In the genomic region with DNA sequence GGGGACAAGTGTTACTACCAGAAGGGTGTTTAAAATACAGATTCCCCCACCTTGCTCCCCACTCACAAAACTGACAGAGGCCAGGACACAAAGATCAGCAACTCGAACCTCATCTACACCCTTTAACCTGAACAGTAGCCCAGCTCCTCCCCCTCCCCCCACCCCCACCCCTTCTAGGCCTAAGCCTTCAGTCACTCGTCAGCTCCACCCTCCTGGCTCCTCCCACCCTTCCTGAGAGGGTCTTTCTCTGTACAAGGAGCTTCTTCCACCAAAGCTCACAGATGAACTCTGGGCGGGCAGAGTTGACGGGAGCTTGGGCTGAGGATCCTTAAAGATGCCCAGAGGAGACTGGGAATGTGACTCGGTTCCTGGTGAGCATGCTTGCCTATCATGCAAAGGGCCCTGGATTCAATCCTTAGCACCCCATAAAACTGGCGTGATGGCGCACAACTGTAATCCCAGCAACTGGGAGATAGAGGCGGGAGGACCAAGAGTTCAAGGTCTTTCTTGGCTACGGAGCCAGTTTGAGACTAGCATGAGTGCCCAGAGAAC, we compare ENCODE assay signal across 12 mouse cellular contexts. TPM values are rescaled to one million over a fixed set of nuclear protein-coding genes. Genes with fewer than 3 reads are reported as not detected.
DNase-seq lines count a peak whose midpoint lies in the region; ATAC-seq and TF ChIP-seq lines count a peak whose summit lies in the region.
"Had no signal": no experiment of that assay in that cellular context is flagged by ENCODE, and none has a peak within 500 bp of the region (broad histone marks: within the 10 kb centered on the region; RNA-seq: fewer than 3 reads in every experiment).

No protein-coding gene starts in this region.

- ATAC-seq in hindbrain, embryonic 12.5 days (ENCODE audit: low FRiP score) = no peak
- no peak for ATAC-seq in hindbrain, postnatal 0 days
- ATAC-seq in forebrain, embryonic 14.5 days = no peak
- ATAC-seq in midbrain, embryonic 13.5 days = no peak

- peaks cover 87% of the 10 kb centered on the region for H3K4me1 ChIP-seq in hindbrain, embryonic 12.5 days
- H3K4me1 ChIP-seq in hindbrain, postnatal 0 days (ENCODE audit: insufficient read depth, low read length) = peaks cover 31% of the 10 kb centered on the region
- peaks cover 54% of the 10 kb centered on the region for H3K4me1 ChIP-seq in forebrain, embryonic 14.5 days (ENCODE audit: control insufficient read depth, insufficient read depth, low read length)
- H3K4me1 ChIP-seq in midbrain, embryonic 13.5 days (replicated peaks) = peaks cover 90% of the 10 kb centered on the region

- no peaks in the 10 kb centered on the region for H3K27me3 ChIP-seq in hindbrain, embryonic 12.5 days
- H3K27me3 ChIP-seq in hindbrain, postnatal 0 days (ENCODE audit: insufficient read depth, low read length) = no peaks in the 10 kb centered on the region
- H3K27me3 ChIP-seq in forebrain, embryonic 14.5 days (replicated peaks; ENCODE audit: control insufficient read depth, insufficient read depth, low read length) = no peaks in the 10 kb centered on the region
- no peaks in the 10 kb centered on the region for H3K27me3 ChIP-seq in midbrain, embryonic 13.5 days

- no peak overlapping the region for H3K27ac ChIP-seq in hindbrain, embryonic 12.5 days
- H3K27ac ChIP-seq in hindbrain, postnatal 0 days = no peak overlapping the region
- no peak overlapping the region for H3K27ac ChIP-seq in forebrain, embryonic 14.5 days (ENCODE audit: low read depth, low read length)
- H3K27ac ChIP-seq in midbrain, embryonic 13.5 days = peak overlapping the region; percentile 41; the same call in 1 of the 2 replicates

- H3K4me3 ChIP-seq in hindbrain, embryonic 12.5 days = no peak overlapping the region
- no peak overlapping the region for H3K4me3 ChIP-seq in hindbrain, postnatal 0 days (ENCODE audit: low read length)
- H3K4me3 ChIP-seq in forebrain, embryonic 14.5 days (ENCODE audit: low read depth, low read length) = no peak overlapping the region
- 0 out of 2 replicates have a peak overlapping the region, but pooled peaks have one; percentile 2 for H3K4me3 ChIP-seq in midbrain, embryonic 13.5 days (replicated peaks)

- intact Hi-C loops in heart, postnatal 36 days (cut with DNase I) = no loop called here

- no peak for DNase-seq in hindbrain, postnatal 0 days (ENCODE audit: low spot score)
- DNase-seq in ES-CJ7 (ENCODE audit: low read depth, low spot score) = peak; percentile 72
- no peak for DNase-seq in forebrain, embryonic 14.5 days (ENCODE audit: low spot score)
- DNase-seq in layer of hippocampus, postnatal 36 days = no peak
- DNase-seq in heart, postnatal 36 days = no peak
- no peak for DNase-seq in lung, adult 18-20 months
- DNase-seq: cerebellum, adult 11 months; gastrocnemius, postnatal 36 days; heart, postnatal 14 days had no signal

- H3K36me3 ChIP-seq in hindbrain, embryonic 12.5 days = peaks cover 6% of the 10 kb centered on the region; the same call in 1 of the 2 replicates
- no peaks in the 10 kb centered on the region for H3K36me3 ChIP-seq in hindbrain, postnatal 0 days (ENCODE audit: insufficient read depth, low read length)
- H3K36me3 ChIP-seq in forebrain, embryonic 14.5 days (ENCODE audit: control insufficient read depth, insufficient read depth, low read length) = 0 out of 2 replicates have a peak, but pooled peaks cover 4% of the 10 kb centered on the region
- 0 out of 2 replicates have a peak, but pooled peaks cover 4% of the 10 kb centered on the region for H3K36me3 ChIP-seq in midbrain, embryonic 13.5 days

- peak overlapping the region; percentile 29 for H3K4me2 ChIP-seq in hindbrain, embryonic 12.5 days (replicated peaks)
- H3K4me2 ChIP-seq in hindbrain, postnatal 0 days (ENCODE audit: low read depth, low read length) = no peak overlapping the region
- H3K4me2 ChIP-seq in forebrain, embryonic 14.5 days (ENCODE audit: low read length) = peak overlapping the region; percentile 7; the same call in 1 of the 2 replicates
- H3K4me2 ChIP-seq in midbrain, embryonic 13.5 days (replicated peaks) = peak overlapping the region; percentile 39
- H3K4me2 ChIP-seq: liver, embryonic 11.5 days had no signal

- WGBS in hindbrain, embryonic 12.5 days = 47% methylated on average over 9 of the region's 9 CpGs
- 59% methylated on average over 9 of the region's 9 CpGs for WGBS in hindbrain, postnatal 0 days
- WGBS in forebrain, embryonic 14.5 days = 44% methylated on average over 9 of the region's 9 CpGs
- 37% methylated on average over 9 of the region's 9 CpGs for WGBS in midbrain, embryonic 13.5 days

- no peaks in the 10 kb centered on the region for H3K9me3 ChIP-seq in hindbrain, embryonic 12.5 days (replicated peaks)
- no peaks in the 10 kb centered on the region for H3K9me3 ChIP-seq in hindbrain, postnatal 0 days (ENCODE audit: low read length)
- H3K9me3 ChIP-seq in forebrain, embryonic 14.5 days (replicated peaks; ENCODE audit: control insufficient read depth, low read length) = no peaks in the 10 kb centered on the region
- no peaks in the 10 kb centered on the region for H3K9me3 ChIP-seq in midbrain, embryonic 13.5 days

- peak overlapping the region; percentile 35; the same call in 1 of the 2 replicates for H3K9ac ChIP-seq in hindbrain, embryonic 12.5 days
- no peak overlapping the region for H3K9ac ChIP-seq in hindbrain, postnatal 0 days (replicated peaks; ENCODE audit: low read length)
- H3K9ac ChIP-seq in forebrain, embryonic 14.5 days (ENCODE audit: low read length) = no peak overlapping the region
- peak overlapping the region; percentile 53; the same call in 1 of the 2 replicates for H3K9ac ChIP-seq in midbrain, embryonic 13.5 days (replicated peaks)

- no peak for TF ChIP-seq CTCF in hindbrain, postnatal 0 days (IDR thresholded peaks at IDR 0.05; ENCODE audit: low read depth)

RNA-seq across cellular contexts. Expression of a gene that starts 5.4 kb away (rescaled TPM):
- 25.4 and 30.8 TPM in 2 replicates for polyA plus RNA-seq in hindbrain, embryonic 12.5 days (2016; fragmentation: Nextera tagmentation; extraction: Ambion mirVana)
- 136 and 150 TPM in 2 replicates for total RNA-seq in hindbrain, postnatal 0 days (2014; rRNA removed)
- 12.6 and 13.0 TPM in 2 replicates for polyA plus RNA-seq in hindbrain, postnatal 0 days (2015; fragmentation: Nextera tagmentation; extraction: Ambion mirVana)
- 9.3 and 9.6 TPM in 2 replicates for polyA plus RNA-seq in forebrain, embryonic 14.5 days (2014; fragmentation: Nextera tagmentation; extraction: Ambion mirVana)
- polyA plus RNA-seq in midbrain, embryonic 13.5 days (2015; fragmentation: Nextera tagmentation; extraction: Ambion mirVana) = 20.3 and 25.0 TPM in 2 replicates
- total RNA-seq in layer of hippocampus, postnatal 36 days (2021) = 10 to 100 TPM; 24.5 to 26.2 TPM
- total RNA-seq in heart, postnatal 36 days (2021) = under 1 TPM; 0.16 to 0.39 TPM

RNA-seq across cellular contexts. Expression of a gene that starts 55.6 kb away (rescaled TPM):
- 31.6 and 34.9 TPM in 2 replicates for polyA plus RNA-seq in hindbrain, embryonic 12.5 days (2016; fragmentation: Nextera tagmentation; extraction: Ambion mirVana)
- 65.5 and 72.0 TPM in 2 replicates for total RNA-seq in hindbrain, postnatal 0 days (2014; rRNA removed)
- 75.8 and 79.7 TPM in 2 replicates for polyA plus RNA-seq in hindbrain, postnatal 0 days (2015; fragmentation: Nextera tagmentation; extraction: Ambion mirVana)
- 45.2 and 45.8 TPM in 2 replicates for polyA plus RNA-seq in forebrain, embryonic 14.5 days (2014; fragmentation: Nextera tagmentation; extraction: Ambion mirVana)
- polyA plus RNA-seq in midbrain, embryonic 13.5 days (2015; fragmentation: Nextera tagmentation; extraction: Ambion mirVana) = 25.0 and 30.4 TPM in 2 replicates
- 10 to 100 TPM; 47.8 to 51.2 TPM for total RNA-seq in layer of hippocampus, postnatal 36 days (2021)
- total RNA-seq in heart, postnatal 36 days (2021) = 10 to 100 TPM; 39.8 to 72.6 TPM

Comparison
In these comparisons a context has a peak if more than half of its experiments do, and no peak if none do; other contexts are left out.
1. H3K9ac ChIP-seq: peak in hindbrain, embryonic 12.5 days (single experiment) and midbrain, embryonic 13.5 days (single experiment); none in hindbrain, postnatal 0 days (single experiment) and forebrain, embryonic 14.5 days (single experiment).